Mouse (Mus musculus) thymus, adult 2 months (tissue): ENCODE results near the gene Thrb.

Source experiments
- CTCF ChIP-seq: fragments of 200-500 bp; IDR thresholded peaks from 2 replicates; pipeline ENCODE4 v1.5.1; 2012; ENCODE audit warnings: mild to moderate bottlenecking, control low read depth, low read length, moderate library complexity, borderline replicate concordance; ENCODE audit not compliant: control insufficient read depth, poor library complexity, insufficient read depth; ENCODE audit errors: extremely low read depth
- POLR2A ChIP-seq: fragments of 200-500 bp; IDR thresholded peaks from 2 replicates; pipeline ENCODE4 v1.6.1; 2012; ENCODE audit warnings: mild to moderate bottlenecking, low read length, control low read depth, moderate library complexity; ENCODE audit not compliant: control insufficient read depth, poor library complexity, insufficient read depth; ENCODE audit errors: extremely low read depth

- no peak for TF ChIP-seq CTCF
- no peak for TF ChIP-seq POLR2A
These were observed 318.2 kb downstream of the Thrb start for GRCm38 (mm10) chr14:17978259-17978658.
